Mouse (Mus musculus) forebrain, embryonic 13.5 days (tissue): ENCODE data around the gene Dscam. TPM values are rescaled to one million over a fixed set of nuclear protein-coding genes. Genes with fewer than 3 reads are reported as not detected.

Experiments
- ATAC-seq: fragments of 200-750 bp; cut with Nextera tagmentation; 2 replicates; pipeline ENCODE4 v1.8.0; 2017
- H3K27ac ChIP-seq: fragments of 300-500 bp; sonication (generic); 2 replicates; pipeline ENCODE4 v1.5.1; 2015; ENCODE audit warnings: inconsistent platforms, mild to moderate bottlenecking, moderate library complexity
- H3K27me3 ChIP-seq: fragments of 300-500 bp; sonication (generic); 2 replicates; pipeline ENCODE4 v1.6.1; 2015; ENCODE audit warnings: mild to moderate bottlenecking, inconsistent platforms
- H3K36me3 ChIP-seq: fragments of 300-500 bp; sonication (generic); 2 replicates; pipeline ENCODE4 v1.6.1; 2015; ENCODE audit warnings: mild to moderate bottlenecking, inconsistent platforms; ENCODE audit not compliant: poor library complexity, severe bottlenecking
- H3K4me1 ChIP-seq: fragments of 300-500 bp; sonication (generic); 2 replicates; pipeline ENCODE4 v1.6.1; 2015; ENCODE audit warnings: inconsistent platforms
- H3K4me2 ChIP-seq: fragments of 300-500 bp; sonication (generic); 2 replicates; pipeline ENCODE4 v1.6.1; 2015; ENCODE audit warnings: inconsistent platforms, mild to moderate bottlenecking, moderate library complexity
- H3K4me3 ChIP-seq: fragments of 300-500 bp; sonication (generic); 2 replicates; pipeline ENCODE4 v1.5.1; 2015; ENCODE audit warnings: mild to moderate bottlenecking, inconsistent platforms
- H3K9ac ChIP-seq: fragments of 300-500 bp; sonication (generic); 2 replicates; pipeline ENCODE4 v1.6.1; 2015; ENCODE audit warnings: mild to moderate bottlenecking, inconsistent platforms
- H3K9me3 ChIP-seq: fragments of 300-500 bp; sonication (generic); replicated peaks from 2 replicates; pipeline ENCODE4 v1.6.1; 2016; ENCODE audit warnings: inconsistent platforms
- WGBS: fragments of 180-500 bp; shearing (Covaris S2); methylation state at CpG from one replicate; pipeline ENCODE4 v1.1.7; 2015; 5-methylcytosine and 5-hydroxymethylcytosine counted together
- polyA plus RNA-seq: library from polyadenylated mRNA; unstranded; fragments of >200 nt; fragmentation: Nextera tagmentation; extraction: Ambion mirVana; gene quantifications from 2 replicates; pipeline ENCODE4 v1.2.1, GENCODE M21; 2015

Gene Dscam
- 3.5 and 3.8 TPM in 2 replicates for polyA plus RNA-seq

DNA sequence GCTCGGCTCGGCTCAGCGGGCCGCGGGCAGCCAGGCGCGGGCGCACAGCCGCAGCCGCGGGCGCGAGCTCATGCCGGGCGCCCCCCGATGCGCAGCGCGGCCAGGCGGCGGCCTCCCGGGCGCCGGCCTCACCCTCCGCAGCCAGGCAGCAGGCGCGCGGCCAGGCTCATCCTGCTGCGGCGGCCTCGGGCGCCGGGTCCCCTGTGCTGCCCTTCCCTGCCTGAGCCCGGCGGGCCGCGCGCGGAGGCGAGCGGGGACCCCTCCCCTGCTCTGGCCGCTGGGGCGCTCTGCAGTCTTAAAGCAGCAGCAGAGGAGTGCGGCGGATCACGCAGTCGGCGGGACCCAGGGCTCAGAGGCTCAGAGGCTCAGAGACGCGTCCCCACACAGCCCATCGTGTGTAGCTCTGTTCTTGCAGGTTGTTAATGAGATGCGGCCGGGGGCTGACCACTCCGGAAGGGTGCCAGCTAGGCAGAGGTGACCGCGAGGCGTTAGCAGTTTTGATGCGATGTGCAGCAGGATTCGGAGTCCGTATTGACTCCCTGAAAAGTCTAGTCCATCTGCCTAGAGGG, at the start of gene Dscam:
Gene Dscam, minus strand, starts transcription at position 240 of the 569 bp plus-strand sequence.
- under 1% methylated on average over 31 of the region's 60 CpGs for WGBS
- peak within 1 kb of the TSS; percentile 86 for H3K4me2 ChIP-seq
- peak within 1 kb of the TSS; percentile 82 for H3K27ac ChIP-seq
- H3K36me3 ChIP-seq = no peaks in the 10 kb centered on the region
- no peaks in the 10 kb centered on the region for H3K9me3 ChIP-seq
- peak within 1 kb of the TSS; percentile 64 for H3K4me3 ChIP-seq
- H3K4me1 ChIP-seq = peaks cover 22% of the 10 kb centered on the region
- ATAC-seq = peak; percentile 73
- peaks cover 53% of the 10 kb centered on the region for H3K27me3 ChIP-seq
- peak within 1 kb of the TSS; percentile 80 for H3K9ac ChIP-seq

DNA sequence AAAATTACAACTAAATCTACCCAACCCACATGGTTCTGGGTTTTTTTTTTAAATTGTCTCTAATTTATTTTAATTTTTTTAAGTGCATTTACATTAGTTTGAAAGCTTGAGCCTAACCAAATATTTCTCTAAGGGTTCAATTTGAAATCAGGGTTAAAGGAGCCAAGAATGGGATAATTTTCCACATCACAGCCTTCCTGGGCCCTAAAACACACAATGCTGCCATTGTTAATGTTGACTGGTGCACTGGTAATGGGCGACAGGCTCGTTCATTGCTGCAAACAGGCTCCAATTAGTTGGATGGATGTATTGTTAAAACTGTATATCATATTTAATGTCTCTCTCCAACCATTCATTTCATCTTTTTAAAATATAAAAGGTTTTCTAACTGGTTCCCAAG, 48.8 kb upstream of the Dscam start:
- H3K27me3 ChIP-seq = no peaks in the 10 kb centered on the region
- no peak overlapping the region for H3K9ac ChIP-seq
- H3K4me3 ChIP-seq = no peak overlapping the region
- H3K27ac ChIP-seq = no peak overlapping the region
- peaks cover 10% of the 10 kb centered on the region for H3K9me3 ChIP-seq
- 23% methylated on average over 2 of the region's 2 CpGs for WGBS
- no peaks in the 10 kb centered on the region for H3K4me1 ChIP-seq
- no peak overlapping the region for H3K4me2 ChIP-seq
- ATAC-seq = peak; percentile 62; the same call in 1 of the 2 replicates
- H3K36me3 ChIP-seq = no peaks in the 10 kb centered on the region

DNA sequence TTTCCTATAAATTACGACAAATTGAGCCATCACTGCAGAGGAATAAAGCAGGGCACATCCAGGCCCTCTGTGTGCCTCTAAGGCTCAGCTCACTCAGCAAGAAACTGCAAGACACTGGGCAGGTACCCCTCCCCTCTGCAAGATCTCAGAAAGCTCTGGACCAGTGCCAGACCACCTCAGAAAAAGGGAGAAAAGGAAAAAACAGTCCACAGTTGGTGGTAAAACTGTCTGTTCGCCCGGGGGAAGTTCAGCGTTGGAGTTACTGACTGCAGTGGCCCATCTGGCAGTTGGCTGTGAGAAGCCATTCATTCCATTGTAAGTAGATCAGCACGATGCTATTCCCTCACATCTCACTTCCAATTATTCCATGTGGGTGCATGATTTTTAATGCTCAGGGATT, 39.4 kb upstream of the Dscam start:
- Histone ChIP-seq H3K4me1 (peaks cover 12% of the 10 kb centered on the region; the same call in 1 of the 2 replicates), H3K27ac (no peak overlapping the region), H3K4me2 (no peak overlapping the region), H3K36me3 (no peaks in the 10 kb centered on the region), H3K9me3 (peaks cover 5% of the 10 kb centered on the region), H3K4me3 (no peak overlapping the region), H3K27me3 (no peaks in the 10 kb centered on the region), H3K9ac (no peak overlapping the region)
- 40% methylated on average over 5 of the region's 5 CpGs for WGBS
- peak; percentile 66 for ATAC-seq

DNA sequence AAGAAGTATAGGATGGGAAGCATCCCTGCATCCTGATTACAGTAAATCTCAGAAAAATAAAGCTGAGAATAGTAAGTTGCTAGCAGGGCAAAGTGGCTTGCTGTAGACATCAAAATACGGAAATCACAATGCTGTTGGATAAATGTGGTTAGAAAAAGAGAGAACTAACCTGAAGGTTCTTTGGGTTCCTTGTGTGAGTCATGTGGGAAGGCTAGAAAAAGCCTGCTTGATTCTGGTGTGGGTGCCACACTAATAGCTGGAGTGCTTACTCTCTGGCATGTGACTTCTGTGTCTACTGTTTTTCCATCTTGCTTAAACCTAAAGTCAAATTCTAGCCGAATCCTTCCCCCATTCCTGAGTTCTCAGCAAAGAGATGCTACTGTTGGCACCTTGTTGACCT, 37.7 kb upstream of the Dscam start:
- Histone ChIP-seq H3K9ac (no peak overlapping the region), H3K4me3 (no peak overlapping the region), H3K36me3 (no peaks in the 10 kb centered on the region), H3K4me2 (no peak overlapping the region), H3K9me3 (no peaks in the 10 kb centered on the region), H3K27me3 (no peaks in the 10 kb centered on the region), H3K27ac (no peak overlapping the region), H3K4me1 (peaks cover 12% of the 10 kb centered on the region; the same call in 1 of the 2 replicates)
- ATAC-seq = no peak
- 86% methylated on average over 2 of the region's 2 CpGs for WGBS

DNA sequence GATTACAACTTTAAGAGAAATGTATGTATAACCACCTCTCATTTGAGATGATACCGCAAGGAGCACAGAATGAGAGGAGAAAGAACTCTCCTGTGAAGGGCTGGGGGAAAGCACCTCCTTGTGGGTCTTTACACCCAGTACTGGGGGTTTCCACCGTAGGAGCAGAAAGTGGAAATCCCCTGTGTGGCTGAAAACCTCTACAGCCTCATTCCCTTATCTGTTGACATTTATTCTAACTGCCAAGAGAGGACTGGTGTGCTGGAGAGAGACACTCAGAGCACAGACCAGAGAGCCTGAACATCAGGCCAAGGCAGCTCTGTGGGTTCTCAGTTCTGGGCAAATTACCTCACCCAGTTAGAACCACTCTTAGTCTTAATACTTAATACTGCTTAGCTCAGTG, 33.5 kb upstream of the Dscam start:
- H3K27ac ChIP-seq = no peak overlapping the region
- no peaks in the 10 kb centered on the region for H3K9me3 ChIP-seq
- H3K9ac ChIP-seq = no peak overlapping the region
- 84% methylated on average over 2 of the region's 2 CpGs for whole genome bisulfite sequencing
- no peaks in the 10 kb centered on the region for H3K36me3 ChIP-seq
- H3K4me1 ChIP-seq = no peaks in the 10 kb centered on the region
- no peak overlapping the region for H3K4me2 ChIP-seq
- H3K4me3 ChIP-seq = no peak overlapping the region
- ATAC-seq = no peak
- no peaks in the 10 kb centered on the region for H3K27me3 ChIP-seq

DNA sequence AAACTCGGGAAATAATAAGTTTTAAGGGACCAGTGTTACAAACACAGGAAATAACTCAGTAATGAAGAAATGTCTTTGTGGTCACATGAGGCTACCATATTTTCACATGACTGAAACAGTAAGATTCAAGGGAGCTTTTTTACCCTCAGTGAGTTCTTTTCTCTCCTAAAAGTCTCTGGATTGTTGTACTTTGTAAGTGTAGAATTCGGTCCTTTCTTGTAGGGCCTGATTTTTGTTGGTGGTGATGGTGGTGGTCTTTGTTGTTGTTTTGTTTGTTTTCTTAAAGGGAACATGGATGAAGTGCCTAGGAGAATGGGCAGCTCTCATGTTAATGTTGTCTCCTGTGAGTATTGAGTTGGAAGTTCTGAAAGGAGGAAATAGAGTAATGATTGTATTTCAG, 33.0 kb upstream of the Dscam start:
- Histone ChIP-seq H3K9me3 (no peaks in the 10 kb centered on the region), H3K4me3 (no peak overlapping the region), H3K9ac (no peak overlapping the region), H3K36me3 (no peaks in the 10 kb centered on the region), H3K4me2 (no peak overlapping the region), H3K27me3 (no peaks in the 10 kb centered on the region), H3K4me1 (no peaks in the 10 kb centered on the region), H3K27ac (no peak overlapping the region)
- WGBS = 93% methylated on average over 2 of the region's 2 CpGs
- ATAC-seq = no peak

DNA sequence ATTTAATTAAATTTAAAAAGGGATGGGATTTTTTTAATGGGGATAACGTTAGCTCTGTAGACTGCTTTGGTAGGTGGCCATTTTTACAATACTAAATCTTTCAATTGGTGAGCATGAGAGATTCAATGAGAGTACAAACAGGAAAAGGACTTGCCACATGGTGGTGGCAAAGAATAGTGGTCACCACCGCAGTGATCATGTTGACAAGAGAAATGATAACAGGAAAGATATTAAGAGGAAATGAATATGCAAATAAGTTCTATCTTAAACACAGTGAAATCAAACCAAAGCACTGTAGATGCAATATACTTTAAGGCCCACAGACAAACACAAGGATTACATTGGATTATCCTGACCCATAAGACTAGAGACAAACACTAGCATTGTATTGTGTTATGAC, 24.1 kb upstream of the Dscam start:
- H3K9ac ChIP-seq = no peak overlapping the region
- H3K9me3 ChIP-seq = no peaks in the 10 kb centered on the region
- H3K4me3 ChIP-seq = no peak overlapping the region
- ATAC-seq = no peak
- 0 out of 2 replicates have a peak, but pooled peaks cover 8% of the 10 kb centered on the region for H3K4me1 ChIP-seq
- no peak overlapping the region for H3K27ac ChIP-seq
- H3K36me3 ChIP-seq = no peaks in the 10 kb centered on the region
- WGBS = 65% methylated on average over 2 of the region's 2 CpGs
- no peaks in the 10 kb centered on the region for H3K27me3 ChIP-seq
- no peak overlapping the region for H3K4me2 ChIP-seq

DNA sequence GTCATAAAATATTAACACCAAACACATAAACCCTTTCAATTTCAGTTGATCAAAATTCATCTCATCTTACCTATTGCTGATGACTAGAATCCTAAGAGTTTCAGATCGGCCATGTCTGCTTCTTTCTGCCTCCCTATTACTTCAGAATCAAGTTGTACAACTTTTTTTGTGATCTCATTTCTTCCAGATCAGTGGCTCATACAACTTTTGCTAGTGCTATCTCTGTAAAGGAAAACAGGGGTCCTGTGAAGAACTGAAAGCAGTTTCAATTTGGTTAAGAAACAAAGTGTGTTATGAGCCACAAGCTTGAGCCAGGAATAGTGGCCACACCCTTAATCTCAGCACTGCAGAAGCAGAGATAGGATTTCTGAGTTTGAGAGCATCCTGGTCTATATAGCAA, 23.6 kb upstream of the Dscam start:
- Histone ChIP-seq H3K27ac (no peak overlapping the region), H3K36me3 (no peaks in the 10 kb centered on the region), H3K9me3 (no peaks in the 10 kb centered on the region), H3K4me1 (0 out of 2 replicates have a peak, but pooled peaks cover 8% of the 10 kb centered on the region), H3K4me2 (no peak overlapping the region), H3K9ac (no peak overlapping the region), H3K27me3 (no peaks in the 10 kb centered on the region), H3K4me3 (no peak overlapping the region)
- ATAC-seq = no peak
- WGBS = 95% methylated on average over 1 of the region's 1 CpGs

DNA sequence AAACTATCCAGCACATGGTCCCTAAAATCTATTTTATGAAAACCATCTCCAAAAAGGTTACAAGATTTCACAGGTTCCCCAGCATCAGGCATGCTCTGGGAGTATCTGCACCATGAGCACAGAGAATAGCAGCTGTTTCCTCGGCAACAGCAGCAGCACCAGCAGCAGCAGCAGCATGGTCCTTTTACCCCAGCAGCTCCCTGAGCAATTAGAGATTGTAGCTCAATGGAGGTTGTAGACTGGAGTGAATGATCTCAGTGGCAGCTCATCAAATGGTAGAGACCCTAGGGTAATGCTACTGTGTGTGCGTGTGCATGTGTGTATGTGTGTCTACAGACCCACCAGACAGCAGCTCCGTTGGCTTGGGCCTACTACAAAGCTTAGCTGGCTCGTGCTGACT, 21.7 kb upstream of the Dscam start:
- no peak overlapping the region for H3K9ac ChIP-seq
- H3K27me3 ChIP-seq = no peaks in the 10 kb centered on the region
- no peaks in the 10 kb centered on the region for H3K9me3 ChIP-seq
- H3K4me3 ChIP-seq = no peak overlapping the region
- no peak overlapping the region for H3K4me2 ChIP-seq
- 51% methylated on average over 4 of the region's 4 CpGs for WGBS
- H3K4me1 ChIP-seq = 0 out of 2 replicates have a peak, but pooled peaks cover 8% of the 10 kb centered on the region
- no peaks in the 10 kb centered on the region for H3K36me3 ChIP-seq
- H3K27ac ChIP-seq = no peak overlapping the region; the same call in 1 of the 2 replicates
- ATAC-seq = peak; percentile 53; the same call in 1 of the 2 replicates

DNA sequence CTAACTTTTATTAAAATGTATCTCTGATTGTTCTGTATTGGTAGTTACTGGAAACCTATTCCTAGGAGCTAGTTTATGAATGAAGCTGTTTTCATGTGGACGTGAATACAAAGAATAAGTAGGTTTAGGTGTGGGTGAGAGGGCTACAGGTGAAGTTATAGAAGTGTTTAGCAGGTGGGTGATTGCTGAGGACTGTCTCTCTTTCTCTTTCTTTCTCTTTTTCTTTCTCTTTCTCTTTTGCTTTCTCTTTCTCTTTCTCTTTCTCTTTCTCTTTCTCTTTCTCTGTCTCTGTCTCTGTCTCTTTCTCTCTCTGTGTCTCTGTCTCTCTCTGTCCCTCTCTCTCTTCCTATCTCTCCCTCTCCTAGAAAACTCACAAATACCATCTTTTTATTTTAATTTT, 20.1 kb upstream of the Dscam start:
- H3K4me1 ChIP-seq = 0 out of 2 replicates have a peak, but pooled peaks cover 8% of the 10 kb centered on the region
- no peak overlapping the region for H3K27ac ChIP-seq
- no peak overlapping the region for H3K4me3 ChIP-seq
- H3K27me3 ChIP-seq = no peaks in the 10 kb centered on the region
- no peak overlapping the region for H3K9ac ChIP-seq
- no peak overlapping the region for H3K4me2 ChIP-seq
- no peak for ATAC-seq
- 75% methylated on average over 1 of the region's 1 CpGs for WGBS
- H3K9me3 ChIP-seq = 0 out of 2 replicates have a peak, but pooled peaks cover 3% of the 10 kb centered on the region
- no peaks in the 10 kb centered on the region for H3K36me3 ChIP-seq

DNA sequence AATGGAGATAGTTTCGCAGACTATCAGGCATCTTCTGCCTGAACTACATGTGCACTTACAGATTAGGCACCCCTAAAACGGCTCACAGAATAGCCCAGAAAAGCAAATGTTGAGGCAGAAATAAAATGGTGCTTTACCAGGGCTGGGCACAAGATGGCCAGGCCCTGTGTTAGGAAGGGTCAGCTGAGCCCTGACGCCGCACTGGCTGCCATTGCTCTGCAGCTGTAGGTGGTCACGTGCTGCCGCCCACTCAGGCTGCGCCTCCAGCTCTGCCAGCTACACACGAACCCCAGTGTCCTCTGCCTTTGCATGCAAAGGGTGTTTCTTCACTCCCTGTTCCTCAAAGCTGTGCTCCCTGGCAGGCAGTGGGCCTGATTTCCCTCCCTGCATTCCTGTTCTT, 948 bp upstream of the Dscam start:
- peak overlapping the region; percentile 82; the same call in 1 of the 2 replicates for H3K27ac ChIP-seq
- no peak overlapping the region for H3K4me3 ChIP-seq
- H3K27me3 ChIP-seq = peaks cover 53% of the 10 kb centered on the region
- ATAC-seq = 0 out of 2 replicates have a peak, but pooled peaks have one; percentile 34
- WGBS = 40% methylated on average over 8 of the region's 8 CpGs
- H3K4me1 ChIP-seq = peaks cover 17% of the 10 kb centered on the region
- H3K4me2 ChIP-seq = peak overlapping the region; percentile 86; the same call in 1 of the 2 replicates
- no peaks in the 10 kb centered on the region for H3K36me3 ChIP-seq
- H3K9ac ChIP-seq = no peak overlapping the region
- H3K9me3 ChIP-seq = no peaks in the 10 kb centered on the region

DNA sequence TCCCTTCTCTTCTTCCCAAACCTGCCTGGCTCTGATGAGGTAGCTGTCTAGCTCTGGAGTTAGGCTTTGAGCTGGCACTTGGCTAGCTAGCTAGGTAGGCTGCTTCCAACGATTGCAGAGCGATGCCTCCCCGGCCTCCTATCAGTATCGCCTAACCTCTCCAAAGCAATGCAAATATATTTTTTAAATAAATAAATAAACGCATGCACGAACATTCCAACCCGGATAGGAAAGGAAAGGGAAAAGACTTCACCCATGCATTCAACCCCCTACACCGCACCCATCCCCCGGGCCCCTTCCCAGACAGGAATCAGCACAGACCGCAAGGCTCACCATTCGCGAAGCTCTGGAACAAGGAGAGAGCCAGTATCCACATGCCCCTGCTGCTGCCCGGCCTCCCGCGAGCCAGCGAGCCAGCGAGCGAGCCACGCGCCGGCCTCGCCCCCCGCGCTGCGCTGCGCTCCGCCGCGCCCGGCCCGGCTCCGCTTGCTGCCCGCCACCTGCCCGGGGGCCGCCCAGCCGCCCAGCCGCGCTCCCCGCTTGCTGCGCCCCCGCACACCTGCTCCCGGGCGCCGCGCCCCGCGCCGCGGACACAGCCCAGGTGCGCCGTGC, 545 bp downstream of the Dscam start:
- ATAC-seq = no peak; the same call in none of the 2 replicates
- no peaks in the 10 kb centered on the region for H3K9me3 ChIP-seq
- H3K36me3 ChIP-seq = no peaks in the 10 kb centered on the region
- H3K4me3 ChIP-seq = peak overlapping the region; percentile 64
- peaks cover 53% of the 10 kb centered on the region for H3K27me3 ChIP-seq
- H3K27ac ChIP-seq = peak overlapping the region; percentile 82
- WGBS = under 1% methylated on average over 33 of the region's 51 CpGs
- peak overlapping the region; percentile 80 for H3K9ac ChIP-seq
- H3K4me1 ChIP-seq = peaks cover 28% of the 10 kb centered on the region
- peak overlapping the region; percentile 86 for H3K4me2 ChIP-seq
